Mouse (Mus musculus) C2C12 (cell line): ENCODE data around the gene Marveld1.

Experiments
- CEBPB ChIP-seq: IDR thresholded peaks from one replicate; pipeline ENCODE4 v1.6.1; 2011; ENCODE audit warnings: low read depth, mild to moderate bottlenecking, control low read depth, moderate library complexity
- CTCF ChIP-seq: IDR thresholded peaks from one replicate; pipeline ENCODE4 v1.5.1; 2011; ENCODE audit not compliant: control insufficient read depth, insufficient read depth, insufficient read length
- FOSL1 ChIP-seq: IDR thresholded peaks from one replicate; pipeline ENCODE4 v1.8.0; 2011; ENCODE audit warnings: mild to moderate bottlenecking, low read length; ENCODE audit not compliant: poor library complexity, insufficient read depth, severe bottlenecking
- MAX ChIP-seq: IDR thresholded peaks from one replicate; pipeline ENCODE4 v1.6.1; 2011; ENCODE audit warnings: mild to moderate bottlenecking, control low read depth
- MYOD1 ChIP-seq: IDR thresholded peaks from one replicate; pipeline ENCODE4 v1.6.1; 2011; ENCODE audit warnings: low read depth; ENCODE audit not compliant: control insufficient read depth, insufficient read length
- MYOG ChIP-seq: IDR thresholded peaks from one replicate; pipeline ENCODE4 v1.6.1; 2011; ENCODE audit not compliant: control insufficient read depth, insufficient read length; ENCODE audit errors: extremely low read depth
- USF1 ChIP-seq: IDR thresholded peaks from one replicate; pipeline ENCODE4 v1.6.1; 2011; ENCODE audit warnings: low read depth, mild to moderate bottlenecking, control low read depth, moderate library complexity

DNA sequence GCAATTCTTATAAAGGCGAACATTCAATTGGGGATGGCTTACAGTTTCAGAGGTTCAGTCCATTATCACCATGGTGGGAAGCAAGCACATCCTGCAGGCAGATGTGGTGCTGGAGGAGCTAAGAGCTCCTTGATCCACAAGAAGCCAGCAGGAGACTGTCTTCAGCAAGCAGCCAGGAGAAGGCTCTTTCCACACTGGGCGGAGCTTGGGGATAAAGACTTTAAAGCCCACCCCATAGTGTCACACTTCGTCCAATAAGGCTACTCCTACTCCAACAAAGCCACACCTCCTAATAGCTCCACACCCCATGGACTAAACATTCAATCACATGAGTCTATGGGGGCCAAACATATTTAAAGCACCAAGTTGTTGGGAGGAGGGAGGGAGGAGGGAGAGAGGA is 5.2 kb upstream of the Marveld1 start:
- TF ChIP-seq CTCF (no peak), CEBPB (no peak), MAX (no peak), FOSL1 (no peak), USF1 (no peak), MYOG (no peak), MYOD1 (no peak)
